Mouse (Mus musculus) olfactory bulb, adult 2 months (tissue): ENCODE data around the gene Rgs7. TPM values are rescaled to one million over a fixed set of nuclear protein-coding genes. Genes with fewer than 3 reads are reported as not detected.

ENCODE experiments used
- H3K27ac ChIP-seq: fragments of 200-500 bp; 2 replicates; pipeline ENCODE4 v1.5.1; 2012; ENCODE audit warnings: low read depth, low read length; ENCODE audit not compliant: insufficient read depth
- H3K4me1 ChIP-seq: fragments of 200-500 bp; 2 replicates; pipeline ENCODE4 v1.6.1; 2012; ENCODE audit warnings: low read length; ENCODE audit not compliant: control insufficient read depth, insufficient read depth
- H3K4me3 ChIP-seq: fragments of 200-500 bp; 2 replicates; pipeline ENCODE4 v1.5.1; 2012; ENCODE audit warnings: mild to moderate bottlenecking, low read depth, low read length, moderate library complexity; ENCODE audit not compliant: insufficient read depth
- CTCF ChIP-seq: fragments of 200-500 bp; IDR thresholded peaks from 2 replicates; pipeline ENCODE4 v1.5.1; 2012; ENCODE audit warnings: low read depth, mild to moderate bottlenecking, low read length, moderate library complexity; ENCODE audit not compliant: insufficient read depth
- POLR2A ChIP-seq: fragments of 200-500 bp; IDR thresholded peaks from 2 replicates; pipeline ENCODE4 v1.6.1; 2012; ENCODE audit warnings: mild to moderate bottlenecking, low read depth, low read length, moderate library complexity; ENCODE audit not compliant: insufficient read depth
- WGBS: fragments of 180-500 bp; shearing (Covaris S2); methylation state at CpG from one replicate; pipeline ENCODE4 v1.1.7; 2018; 5-methylcytosine and 5-hydroxymethylcytosine counted together
- polyA plus RNA-seq: library from polyadenylated mRNA; stranded (reverse); fragments of >200 nt; gene quantifications from 2 replicates; pipeline ENCODE4 v1.2.4, GENCODE M21; 2012; ENCODE audit warnings: low replicate concordance; ENCODE audit not compliant: missing spikeins, insufficient read depth, insufficient read length

Rgs7 gene
- polyA plus RNA-seq, 1 experiment: 416 TPM

DNA sequence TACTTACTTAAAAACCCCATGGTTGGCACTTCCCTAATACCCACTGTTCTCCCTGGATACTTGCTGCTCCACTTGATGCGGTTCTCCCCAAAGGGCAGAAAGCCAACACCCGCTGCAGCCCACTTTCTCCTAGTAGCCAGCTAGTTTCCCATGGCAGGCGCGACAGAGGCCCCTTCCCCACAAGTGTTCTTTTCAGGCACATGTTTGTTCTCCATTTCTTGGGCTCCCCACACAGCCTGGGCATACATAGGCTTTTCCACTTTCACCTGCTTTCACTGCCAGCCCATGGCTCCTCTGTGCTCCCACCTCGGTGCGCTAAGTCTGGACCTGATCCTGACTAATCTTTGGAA lies 814 bp downstream of the Rgs7 start:
- 4% methylated on average over 6 of the region's 6 CpGs for WGBS
- no peak for TF ChIP-seq POLR2A

DNA sequence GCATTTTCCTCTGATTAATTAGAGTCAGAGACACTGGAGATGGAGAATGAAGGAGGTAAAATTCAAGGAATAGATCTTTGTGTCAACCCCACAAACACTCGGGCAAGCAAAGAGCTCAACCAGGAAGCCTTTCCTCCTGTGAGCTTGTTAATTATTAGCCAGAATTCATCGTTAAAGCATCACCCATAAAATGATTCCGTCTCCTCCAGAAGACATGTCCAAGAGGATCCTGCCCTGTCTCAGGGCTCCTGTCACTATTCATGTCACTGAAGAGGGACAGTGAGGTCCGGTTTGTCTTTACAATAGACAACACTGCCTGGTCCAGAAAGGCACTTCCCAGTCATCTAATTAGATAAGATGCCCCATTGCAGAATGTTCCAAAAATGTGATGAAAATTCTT lies 7.2 kb downstream of the Rgs7 start:
- H3K4me1 ChIP-seq: peaks cover 2% of the 10 kb centered on the region; the same call in 1 of the 2 replicates
- no peak for TF ChIP-seq POLR2A
- no peak for TF ChIP-seq CTCF
- H3K27ac ChIP-seq: no peak overlapping the region
- 69% methylated on average over 4 of the region's 4 CpGs for WGBS
- no peak overlapping the region for H3K4me3 ChIP-seq

More for the DNA sequence above, 814 bp downstream of the Rgs7 start:
- Histone ChIP-seq H3K4me3 (peak overlapping the region; percentile 91), H3K4me1 (peaks cover 5% of the 10 kb centered on the region), H3K27ac (no peak overlapping the region)

DNA sequence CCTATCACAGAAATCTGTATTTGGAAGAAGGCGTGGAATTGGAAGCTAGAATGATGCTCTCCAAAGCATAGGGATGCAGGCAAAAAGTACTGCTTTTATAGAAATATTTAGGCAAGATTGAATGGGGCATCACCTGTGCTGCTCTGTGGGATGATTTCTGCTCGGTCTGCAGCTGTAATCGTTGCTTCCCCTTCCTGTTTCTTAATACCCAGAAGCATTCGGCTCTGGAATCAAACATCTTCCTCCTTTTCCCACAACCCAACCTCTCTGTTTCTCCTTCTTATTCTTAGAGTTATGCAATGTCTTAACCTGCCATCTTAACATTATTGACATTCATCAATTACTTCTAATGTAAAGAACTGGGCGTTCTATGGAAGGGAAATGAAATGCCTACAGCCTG lies 19.2 kb downstream of the Rgs7 start:
- TF ChIP-seq CTCF (no peak), POLR2A (no peak)
- no peak overlapping the region for H3K4me3 ChIP-seq
- H3K4me1 ChIP-seq: 0 out of 2 replicates have a peak, but pooled peaks cover 2% of the 10 kb centered on the region
- no peak overlapping the region for H3K27ac ChIP-seq
- 91% methylated on average over 5 of the region's 5 CpGs for WGBS

DNA sequence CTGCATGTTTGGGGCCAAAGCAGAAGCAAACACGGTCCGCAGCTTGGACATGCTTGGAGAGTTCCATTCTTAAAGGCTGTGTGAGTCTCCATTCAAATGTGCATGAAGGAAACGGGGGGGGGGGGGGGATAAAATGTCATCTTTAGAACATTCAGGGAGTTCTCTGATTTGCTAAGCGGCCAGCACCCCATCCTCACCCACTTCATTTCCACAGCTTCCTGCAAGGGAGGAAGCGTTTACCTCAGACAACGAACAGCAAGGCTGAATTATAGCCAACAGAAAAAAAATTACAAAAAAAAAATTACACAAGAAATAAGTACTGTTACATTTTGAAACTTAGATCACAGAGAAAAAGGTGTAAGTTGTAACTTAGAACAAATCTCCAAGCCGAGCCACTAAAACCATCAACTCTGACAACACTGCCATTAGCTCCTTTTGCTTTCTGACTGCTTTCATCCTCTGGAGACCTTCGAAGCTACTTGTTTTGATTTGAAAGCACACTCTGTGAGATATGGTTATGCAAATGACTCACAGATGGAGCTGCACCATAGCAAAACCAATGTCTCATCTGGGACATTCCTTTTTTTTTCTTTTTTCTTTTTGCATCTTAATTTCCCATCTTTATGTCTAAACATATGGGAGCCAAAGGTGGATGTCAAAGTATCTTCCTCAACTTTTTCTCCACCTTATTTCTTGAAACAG lies 23.1 kb downstream of the Rgs7 start:
- Histone ChIP-seq H3K4me3 (no peak overlapping the region), H3K27ac (no peak overlapping the region), H3K4me1 (no peaks in the 10 kb centered on the region)
- 62% methylated on average over 8 of the region's 8 CpGs for WGBS
- TF ChIP-seq POLR2A (no peak), CTCF (no peak)

DNA sequence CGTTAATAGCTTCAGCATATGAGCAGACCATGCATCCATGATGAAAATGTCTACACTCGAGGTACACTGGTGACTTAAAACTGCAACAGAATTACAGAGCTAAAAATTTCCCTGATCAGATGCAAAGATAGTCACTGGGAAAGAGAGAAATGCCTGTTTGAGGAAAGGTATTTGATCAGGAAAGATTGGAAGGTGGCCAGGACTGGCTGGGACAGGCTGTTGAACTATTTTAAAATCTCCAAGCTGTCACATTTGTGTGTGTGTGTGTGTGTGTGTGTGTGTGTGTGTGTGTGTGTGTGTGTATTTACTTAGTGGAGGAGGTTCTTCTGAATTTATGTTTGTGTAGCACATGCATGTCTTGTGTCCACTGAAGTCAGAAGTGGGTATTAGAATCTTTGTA lies 27.7 kb downstream of the Rgs7 start:
- H3K4me1 ChIP-seq: no peaks in the 10 kb centered on the region
- H3K27ac ChIP-seq: no peak overlapping the region
- no peak for TF ChIP-seq POLR2A
- TF ChIP-seq CTCF: no peak
- H3K4me3 ChIP-seq: no peak overlapping the region
- WGBS: 78% methylated on average over 2 of the region's 2 CpGs

DNA sequence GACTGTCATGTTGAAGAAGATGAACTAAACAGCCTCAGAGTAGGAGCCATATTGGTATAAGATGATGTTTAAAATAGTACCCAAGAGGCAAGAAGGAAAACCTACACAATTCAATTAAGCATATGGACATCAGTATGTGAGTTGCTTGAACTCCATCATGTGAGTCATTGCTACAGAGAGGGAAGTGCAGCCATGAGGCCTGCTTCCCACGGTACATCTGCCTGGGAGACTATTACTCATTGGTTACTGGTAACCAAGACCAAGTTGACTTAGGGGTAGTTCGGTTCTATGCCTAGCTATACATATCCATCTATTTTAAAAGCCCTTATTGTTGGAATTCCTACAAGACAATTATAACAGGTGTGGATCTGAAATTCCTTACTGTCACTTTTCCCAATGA lies 29.9 kb downstream of the Rgs7 start:
- Histone ChIP-seq H3K4me3 (no peak overlapping the region), H3K4me1 (no peaks in the 10 kb centered on the region), H3K27ac (no peak overlapping the region)
- no peak for TF ChIP-seq CTCF
- no peak for TF ChIP-seq POLR2A
- WGBS: 85% methylated on average over 2 of the region's 2 CpGs

DNA sequence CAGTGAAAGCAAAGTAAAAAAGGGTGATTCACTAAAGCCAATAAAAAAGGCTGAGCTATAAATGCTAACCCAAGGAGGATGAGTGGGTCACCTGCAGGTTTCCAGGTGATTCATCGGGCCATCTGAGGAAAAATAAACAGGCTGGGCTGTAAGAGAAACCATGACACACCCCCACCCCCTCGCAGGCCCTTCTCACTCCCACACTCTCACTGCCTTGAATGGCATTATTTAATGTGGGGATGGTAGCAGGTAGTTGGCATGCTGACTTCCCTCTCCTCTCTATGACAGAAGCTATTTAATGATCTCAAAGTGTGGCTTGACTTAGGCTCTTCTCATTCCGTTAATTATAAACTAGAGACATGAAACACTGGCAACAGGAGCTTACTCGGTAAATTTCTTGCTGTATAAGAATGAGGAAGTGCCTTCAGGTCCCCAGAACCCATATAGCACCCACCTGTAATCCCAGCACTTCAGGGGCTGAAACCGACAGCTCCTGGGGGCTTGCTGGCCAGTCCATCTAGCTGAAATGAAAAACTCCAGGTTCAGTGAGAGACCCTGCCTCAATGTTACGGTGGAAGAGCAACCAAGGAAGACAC lies 38.2 kb downstream of the Rgs7 start:
- H3K4me3 ChIP-seq: no peak overlapping the region
- WGBS: 69% methylated on average over 6 of the region's 6 CpGs
- no peak overlapping the region for H3K27ac ChIP-seq
- no peak for TF ChIP-seq CTCF
- no peak for TF ChIP-seq POLR2A
- peaks cover 4% of the 10 kb centered on the region for H3K4me1 ChIP-seq

DNA sequence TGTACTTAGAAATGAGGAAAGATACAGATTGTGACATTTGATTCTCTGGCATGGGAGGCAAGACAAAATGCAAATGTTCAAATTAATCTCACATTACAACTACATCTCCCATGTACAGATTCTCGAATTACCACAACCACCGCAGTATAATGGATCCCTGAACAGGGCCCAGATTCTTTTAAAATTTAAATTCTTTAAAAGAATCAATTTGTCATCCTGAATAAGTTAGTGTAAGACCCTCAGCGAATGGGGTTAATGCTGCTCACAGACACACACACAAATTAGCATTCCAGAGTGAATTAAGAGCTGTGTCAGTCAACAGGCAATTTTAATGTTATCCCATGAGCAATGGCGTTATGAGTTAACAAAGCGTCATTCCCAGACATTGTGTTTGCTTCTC lies 44.3 kb downstream of the Rgs7 start:
- no peak for TF ChIP-seq CTCF
- no peak for TF ChIP-seq POLR2A
- H3K4me3 ChIP-seq: no peak overlapping the region
- no peaks in the 10 kb centered on the region for H3K4me1 ChIP-seq
- no peak overlapping the region for H3K27ac ChIP-seq
- 56% methylated on average over 5 of the region's 5 CpGs for WGBS

DNA sequence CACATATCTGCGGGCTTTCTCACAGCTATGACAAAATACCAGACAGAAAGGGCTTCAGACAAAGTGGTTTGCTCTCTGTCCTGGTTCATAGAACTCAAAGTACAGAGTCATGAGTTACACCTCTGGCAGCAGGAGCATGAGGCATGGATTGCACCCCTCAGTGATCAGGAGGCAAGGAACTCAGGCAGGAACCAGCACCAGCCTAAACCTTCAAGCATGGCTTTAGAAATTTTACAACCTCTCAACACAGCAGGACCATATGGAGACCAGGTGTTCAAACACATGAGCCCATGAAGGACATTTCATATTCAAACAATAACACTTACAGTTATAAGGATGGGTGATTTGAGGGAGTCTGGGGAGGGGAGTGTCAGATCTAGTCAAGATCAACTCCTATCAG lies 49.4 kb downstream of the Rgs7 start:
- TF ChIP-seq POLR2A: no peak
- TF ChIP-seq CTCF: no peak
- Histone ChIP-seq H3K4me1 (no peaks in the 10 kb centered on the region), H3K4me3 (no peak overlapping the region), H3K27ac (no peak overlapping the region)
- WGBS: 96% methylated on average over 1 of the region's 1 CpGs
